Mouse (Mus musculus): ENCODE results near the gene Atad2b.

- TF ChIP-seq MYOD1 (IDR thresholded peaks at IDR 0.05; ENCODE audit: control insufficient read depth, insufficient read length, low read depth) (no peak), MAX (IDR thresholded peaks at IDR 0.05) (no peak), CTCF (IDR thresholded peaks at IDR 0.05; ENCODE audit: control insufficient read depth, insufficient read depth, insufficient read length) (no peak)
Measured at GRCm38 (mm10) chr12:4911716-4912115, 5.4 kb upstream of the Atad2b start.
